Mouse (Mus musculus): Measurements from ENCODE around the gene Mbl1. TPM values are rescaled to one million over a fixed set of nuclear protein-coding genes. Genes with fewer than 3 reads are reported as not detected.

Gene Mbl1
- polyA plus RNA-seq, 1 experiment: not detected

DNA sequence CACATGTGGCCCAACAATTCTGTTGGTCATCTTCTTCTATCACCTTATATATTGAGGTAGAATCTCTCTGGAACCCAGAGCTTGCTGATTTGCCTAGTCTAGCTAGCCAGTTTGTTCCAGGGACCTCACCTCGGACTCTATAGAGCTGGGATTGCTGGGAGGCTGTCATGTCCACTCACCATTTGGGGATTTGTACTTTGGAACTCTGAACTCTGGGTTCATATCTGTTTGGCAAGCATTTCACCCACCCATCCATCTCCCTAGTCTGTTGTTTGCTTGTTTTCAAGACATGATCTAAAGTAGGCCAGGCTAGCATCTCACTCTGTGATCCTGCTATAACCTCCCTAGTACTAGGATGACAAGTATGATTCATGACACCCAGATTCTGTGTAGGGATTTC lies 23.5 kb downstream of the Mbl1 start:
- WGBS: 60% methylated on average over 1 of the region's 1 CpGs
- no peak for TF ChIP-seq CTCF (IDR thresholded peaks at IDR 0.05; ENCODE audit: extremely low read depth, insufficient read depth, insufficient read length, insufficient replicate concordance)
- TF ChIP-seq POLR2A (IDR thresholded peaks at IDR 0.05; ENCODE audit: low read depth, low read length): no peak

GRCm38 (mm10) chr14:41185059-41185821 lies 34.0 kb downstream of the Mbl1 start, which contains the start of gene Sftpd:
TSS of gene Sftpd (minus strand) at chr14:41185149.
- DNase-seq (ENCODE audit: low read depth in 1 of 2, low spot score in 2 of 2): no peak
- TF ChIP-seq POLR2A (IDR thresholded peaks at IDR 0.05; ENCODE audit: low read depth, low read length) (no peak), CTCF (IDR thresholded peaks at IDR 0.05; ENCODE audit: extremely low read depth, insufficient read depth, insufficient read length, insufficient replicate concordance) (no peak)
- no peaks in the 10 kb centered on the region for H3K4me1 ChIP-seq (ENCODE audit: control insufficient read depth, insufficient read depth, insufficient read length)
- H3K27ac ChIP-seq (ENCODE audit: insufficient read depth, low read length): no peak within 1 kb of the TSS
- 79% methylated on average over 4 of the region's 4 CpGs for WGBS
- no peaks in the 10 kb centered on the region for H3K36me3 ChIP-seq (ENCODE audit: control insufficient read depth, insufficient read depth, low read length)
- no peak within 1 kb of the TSS for H3K4me3 ChIP-seq (ENCODE audit: extremely low read depth, insufficient read depth, insufficient read length)
- H3K27me3 ChIP-seq (ENCODE audit: control insufficient read depth, insufficient read depth, low read length): no peaks in the 10 kb centered on the region

More for the DNA sequence above, 23.5 kb downstream of the Mbl1 start:
- DNase-seq (ENCODE audit: low read depth in 1 of 2, low spot score in 2 of 2): no peak
- Histone ChIP-seq H3K36me3 (ENCODE audit: control insufficient read depth, insufficient read depth, low read length) (no peaks in the 10 kb centered on the region), H3K27ac (ENCODE audit: insufficient read depth, low read length) (no peak overlapping the region), H3K27me3 (ENCODE audit: control insufficient read depth, insufficient read depth, low read length) (no peaks in the 10 kb centered on the region), H3K4me3 (ENCODE audit: extremely low read depth, insufficient read depth, insufficient read length) (no peak overlapping the region), H3K4me1 (ENCODE audit: control insufficient read depth, insufficient read depth, insufficient read length) (no peaks in the 10 kb centered on the region)

- Histone ChIP-seq H3K27me3 (ENCODE audit: control insufficient read depth, insufficient read depth, low read length) (no peaks in the 10 kb centered on the region), H3K27ac (ENCODE audit: insufficient read depth, low read length) (no peak overlapping the region), H3K4me1 (ENCODE audit: control insufficient read depth, insufficient read depth, insufficient read length) (no peaks in the 10 kb centered on the region), H3K4me3 (ENCODE audit: extremely low read depth, insufficient read depth, insufficient read length) (no peak overlapping the region), H3K36me3 (ENCODE audit: control insufficient read depth, insufficient read depth, low read length) (no peaks in the 10 kb centered on the region)
- DNase-seq (ENCODE audit: low read depth in 1 of 2, low spot score in 2 of 2): no peak
- TF ChIP-seq CTCF (IDR thresholded peaks at IDR 0.05; ENCODE audit: extremely low read depth, insufficient read depth, insufficient read length, insufficient replicate concordance) (no peak), POLR2A (IDR thresholded peaks at IDR 0.05; ENCODE audit: low read depth, low read length) (no peak)
- 84% methylated on average over 2 of the region's 2 CpGs for WGBS
These were observed 38.2 kb downstream of the Mbl1 start for GRCm38 (mm10) chr14:41189496-41189895.

DNA sequence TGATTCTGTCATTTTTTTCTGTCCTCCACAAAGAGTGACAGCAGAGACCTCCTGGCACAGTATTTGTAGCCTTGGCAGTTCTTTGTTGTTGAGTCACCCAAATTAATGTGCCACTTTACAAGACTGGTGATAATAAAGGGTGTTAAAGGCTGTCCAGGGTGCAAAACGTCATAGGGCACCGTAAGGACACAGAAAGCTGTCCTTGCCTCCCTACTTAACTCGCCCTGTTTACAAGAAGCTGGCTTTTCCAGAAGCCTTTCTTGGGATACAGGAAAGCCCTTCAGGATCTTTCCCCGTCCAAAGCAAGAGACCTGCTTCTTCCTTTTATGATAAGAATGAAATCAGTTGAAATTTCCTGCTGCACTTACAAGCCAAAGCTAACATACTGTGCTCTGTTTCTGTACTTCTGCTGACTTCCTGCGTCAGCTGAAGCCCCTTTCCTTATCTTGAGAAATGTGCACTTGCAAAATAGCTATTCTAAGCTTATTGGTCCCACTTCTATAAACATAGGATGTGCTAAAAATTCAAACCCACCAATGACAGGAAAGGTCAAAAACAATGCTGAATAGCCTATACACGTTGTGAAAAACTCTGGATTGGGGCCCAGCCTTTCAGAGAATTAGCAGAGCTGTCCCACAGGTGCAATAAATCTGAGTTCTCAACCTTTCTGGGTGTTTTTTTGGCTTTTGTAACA lies 46.9 kb downstream of the Mbl1 start:
- no peaks in the 10 kb centered on the region for H3K27me3 ChIP-seq (ENCODE audit: control insufficient read depth, insufficient read depth, low read length)
- no peaks in the 10 kb centered on the region for H3K4me1 ChIP-seq (ENCODE audit: control insufficient read depth, insufficient read depth, insufficient read length)
- no peak overlapping the region for H3K4me3 ChIP-seq (ENCODE audit: extremely low read depth, insufficient read depth, insufficient read length)
- H3K27ac ChIP-seq (ENCODE audit: insufficient read depth, low read length): no peak overlapping the region
- no peaks in the 10 kb centered on the region for H3K36me3 ChIP-seq (ENCODE audit: control insufficient read depth, insufficient read depth, low read length)
- TF ChIP-seq CTCF (IDR thresholded peaks at IDR 0.05; ENCODE audit: extremely low read depth, insufficient read depth, insufficient read length, insufficient replicate concordance): no peak
- no peak for TF ChIP-seq POLR2A (IDR thresholded peaks at IDR 0.05; ENCODE audit: low read depth, low read length)
- DNase-seq (ENCODE audit: low read depth in 1 of 2, low spot score in 2 of 2): no peak
- 39% methylated on average over 6 of the region's 6 CpGs for WGBS

Other genes starting within 250 kb of the Mbl1 start
- 60.0 and 65.4 TPM in 2 replicates for gene Tspan14, start 184.7 kb upstream of the Mbl1 start, polyA plus RNA-seq (2012; rRNA removed)
- 10.5 and 22.1 TPM in 2 replicates for gene Fam213a, start 137.7 kb upstream of the Mbl1 start, polyA plus RNA-seq (2012; rRNA removed)
- not detected in 2 replicates for gene Dydc2, start 82.2 kb upstream of the Mbl1 start, polyA plus RNA-seq (2012; rRNA removed)
- not detected in 2 replicates for gene Dydc1, start 78.5 kb upstream of the Mbl1 start, polyA plus RNA-seq (2012; rRNA removed)
- gene Mat1a, start 46.4 kb upstream of the Mbl1 start, polyA plus RNA-seq (2012; rRNA removed): 0.69 and 0.73 TPM in 2 replicates
- gene Sftpa1, start 19.7 kb upstream of the Mbl1 start, polyA plus RNA-seq (2012; rRNA removed): not detected in 2 replicates
- gene Sftpd, start 33.7 kb downstream of the Mbl1 start, polyA plus RNA-seq (2012; rRNA removed): not detected in 2 replicates
- gene Gm2832, start 127.3 kb downstream of the Mbl1 start, polyA plus RNA-seq (2012; rRNA removed): not detected in 2 replicates
- gene Gm5798, start 197.2 kb downstream of the Mbl1 start, polyA plus RNA-seq (2012; rRNA removed): not detected in 2 replicates
- not detected in 2 replicates for gene Gm7945, start 234.9 kb downstream of the Mbl1 start, polyA plus RNA-seq (2012; rRNA removed)

Data from spleen, adult 2 months (tissue).